Mouse (Mus musculus): ENCODE measurements around the gene Trpm6. TPM values are rescaled to one million over a fixed set of nuclear protein-coding genes. Genes with fewer than 3 reads are reported as not detected.

Gene Trpm6
- total RNA-seq, 2 experiments from 2014 or later = 0.27 to 0.47 TPM

DNA sequence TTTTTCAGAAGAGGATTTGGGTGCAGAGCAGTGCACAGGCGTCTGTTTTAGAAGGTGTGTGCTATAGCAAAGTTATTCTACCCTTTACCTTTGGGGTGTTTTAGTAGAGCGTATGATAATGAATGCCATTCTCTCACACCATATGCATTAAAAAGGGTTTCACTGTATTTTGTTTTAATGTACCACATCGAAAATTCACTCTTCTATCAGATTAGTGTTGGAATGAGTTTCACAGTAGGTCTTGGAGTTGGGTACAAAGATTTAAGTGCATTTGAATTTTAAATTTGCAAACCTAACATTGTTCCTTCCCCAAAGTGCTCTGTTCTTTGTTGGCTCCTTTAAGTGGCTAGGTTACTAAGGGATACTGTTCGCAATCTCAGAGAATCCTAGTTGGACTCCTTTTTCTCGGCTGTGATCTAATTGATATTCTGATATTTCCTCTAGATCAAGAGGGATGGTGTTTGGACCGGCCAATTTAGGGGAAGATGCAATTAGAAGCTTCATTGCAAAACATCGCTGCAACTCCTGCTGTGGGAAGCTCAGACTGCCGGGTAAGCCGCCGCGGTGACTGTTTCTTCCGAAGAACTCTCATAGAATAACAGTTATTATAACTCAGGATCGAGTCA lies 138.8 kb downstream of the Trpm6 start:
- DNase-seq (ENCODE audit: low spot score in 2 of 2) = no peak

DNA sequence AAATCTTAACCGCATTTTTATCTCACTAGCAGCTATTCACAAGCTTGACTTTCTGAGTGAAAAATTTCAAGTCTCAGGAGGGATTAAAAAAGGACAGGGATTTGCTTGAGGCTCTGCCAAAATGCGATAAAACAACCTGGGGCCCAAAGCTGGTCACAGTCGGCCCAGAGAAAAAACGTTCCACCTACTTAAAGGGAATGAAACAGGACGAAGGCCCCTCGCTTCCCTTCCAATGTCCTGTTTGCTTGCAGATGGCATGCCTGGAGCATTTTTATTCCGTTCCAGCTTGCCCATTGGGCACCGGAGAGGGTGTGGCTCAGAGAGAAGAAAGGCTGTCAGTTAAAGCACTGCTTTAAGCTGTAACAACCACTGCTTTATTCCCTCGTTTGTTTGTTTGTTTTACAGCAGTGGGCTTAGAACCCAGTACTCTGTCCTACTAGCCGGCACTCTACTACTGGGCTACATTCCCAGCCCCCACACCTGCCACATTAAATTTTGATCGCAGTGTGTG lies 139.4 kb downstream of the Trpm6 start:
- no peak for DNase-seq (ENCODE audit: low spot score in 2 of 2)

DNA sequence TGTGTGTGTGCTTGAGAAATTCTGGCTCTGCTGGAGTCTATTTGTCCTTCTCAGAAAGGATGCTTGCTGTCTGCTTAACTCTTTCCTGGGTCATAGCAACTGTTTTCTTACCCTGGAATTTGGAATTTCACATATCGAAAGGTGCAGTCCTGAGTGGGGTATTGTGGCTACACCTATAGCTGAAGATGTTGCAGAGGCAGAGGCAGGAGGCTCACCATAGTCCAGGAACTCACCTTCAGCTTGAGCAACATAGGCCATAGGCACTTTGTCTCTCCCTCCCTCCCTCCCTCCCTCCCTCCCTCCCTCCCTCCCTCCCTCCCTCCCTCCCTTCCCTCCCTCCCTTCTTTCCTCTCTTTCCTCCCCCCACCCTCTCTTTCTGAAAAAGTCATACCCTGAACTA lies 139.8 kb downstream of the Trpm6 start:
- DNase-seq (ENCODE audit: low spot score in 2 of 2) = no peak

DNA sequence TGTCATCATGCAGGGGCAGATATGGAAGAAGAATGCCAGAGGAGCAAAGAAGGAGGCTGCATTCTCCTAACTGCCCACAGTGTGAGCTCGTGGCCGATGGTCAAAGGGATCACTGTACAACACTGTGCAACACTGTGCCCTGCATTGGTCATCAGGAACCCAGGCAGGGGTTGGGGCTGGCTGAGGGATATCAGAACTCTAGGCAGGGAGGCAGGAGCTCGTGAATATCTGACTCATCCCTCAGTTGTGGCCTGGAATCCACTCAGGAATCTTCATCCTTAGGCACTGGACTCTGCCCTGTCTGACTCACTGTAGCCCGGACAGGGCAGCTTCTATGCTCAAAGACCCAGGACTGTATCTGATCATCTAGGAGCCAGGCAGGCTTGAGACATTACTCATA lies 140.4 kb downstream of the Trpm6 start:
- no peak for DNase-seq (ENCODE audit: low spot score in 2 of 2)

DNA sequence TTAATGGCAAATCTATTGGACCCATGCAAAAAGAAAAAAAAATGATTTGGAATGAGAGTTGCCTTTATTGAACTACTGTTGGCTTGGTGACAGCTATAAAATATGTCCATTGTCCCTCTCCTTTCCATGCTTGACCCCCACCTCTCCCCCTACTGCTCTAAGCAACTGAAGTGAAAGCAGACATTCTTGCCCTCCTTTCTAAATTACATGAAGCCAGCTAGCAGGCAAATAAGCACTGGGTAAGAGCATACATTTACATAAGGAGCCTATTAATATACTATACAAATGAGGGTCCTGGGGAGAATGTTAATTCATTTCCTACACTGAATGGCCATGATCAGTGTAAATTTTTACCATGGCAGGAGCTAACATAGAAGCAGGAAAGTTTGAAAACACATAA lies 148.5 kb downstream of the Trpm6 start:
- no peak for DNase-seq (ENCODE audit: low spot score in 2 of 2)

DNA sequence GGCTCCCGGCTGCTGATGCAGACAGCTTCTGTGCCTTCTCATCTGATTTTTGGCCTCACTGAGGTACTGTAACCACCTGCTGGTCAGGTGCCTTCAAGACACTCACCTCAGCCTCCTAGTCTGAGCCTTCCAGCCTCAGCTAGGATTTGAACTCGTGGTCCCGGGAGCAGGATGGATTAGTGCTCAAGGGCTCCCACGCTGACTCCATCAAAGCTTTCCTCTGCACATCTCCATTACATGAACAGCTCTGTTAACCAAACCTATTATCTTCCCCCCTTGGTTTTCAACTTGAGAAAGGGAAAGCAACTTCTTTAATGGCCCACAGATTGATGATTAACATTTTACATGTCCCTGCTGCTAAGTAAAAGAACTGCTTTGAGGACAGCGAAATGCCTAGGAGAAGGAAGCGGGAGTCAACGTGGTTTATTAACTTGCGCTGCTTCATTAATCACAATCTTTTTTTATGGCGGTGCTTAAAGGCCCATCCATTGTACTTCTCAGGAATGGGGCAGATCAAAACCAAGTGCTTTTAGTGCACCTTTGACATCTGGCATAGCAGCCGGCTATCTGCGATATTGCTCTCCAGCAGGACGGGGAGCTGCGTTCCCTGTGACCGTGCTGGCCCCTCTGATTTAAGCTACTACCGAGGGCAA lies 152.4 kb downstream of the Trpm6 start:
- no peak for DNase-seq (ENCODE audit: low spot score in 2 of 2)

DNA sequence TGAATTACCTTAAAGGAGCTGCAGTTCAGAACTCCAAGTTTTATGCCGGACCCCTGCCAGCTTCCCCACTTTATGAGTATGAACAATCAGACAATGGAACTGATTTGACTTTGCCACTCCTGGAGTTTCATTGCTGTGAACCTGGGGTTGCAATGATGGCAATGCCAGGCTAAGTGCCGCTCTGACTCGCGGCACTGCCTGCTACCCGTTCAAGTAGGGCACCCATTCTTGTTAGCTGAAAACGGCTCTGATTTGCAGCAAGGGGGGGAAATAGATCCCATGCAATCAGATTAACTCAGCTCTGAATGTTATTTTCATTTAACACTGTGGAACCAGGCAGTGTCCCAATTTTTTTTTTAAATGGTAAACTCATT lies 152.9 kb downstream of the Trpm6 start:
- no peak for DNase-seq (ENCODE audit: low spot score in 2 of 2)

DNA sequence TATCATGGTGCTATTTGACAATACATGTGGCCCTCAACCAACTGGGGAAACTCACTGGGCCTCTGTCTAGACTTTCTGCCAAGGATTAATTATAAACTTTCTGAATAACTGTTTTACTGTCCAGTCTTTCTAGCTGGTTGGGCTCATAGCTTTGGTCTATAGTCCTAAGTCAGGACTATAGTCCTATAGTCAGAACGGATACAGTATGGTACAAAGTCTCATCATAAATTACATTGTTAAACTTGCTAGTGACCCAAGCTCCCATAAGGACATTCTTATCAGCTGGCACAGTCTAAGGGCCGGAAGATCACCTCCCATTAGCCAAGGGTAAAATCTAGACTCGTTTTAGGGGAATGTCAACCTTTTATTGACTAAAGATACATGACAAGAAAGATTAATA lies 155.7 kb downstream of the Trpm6 start:
- DNase-seq (ENCODE audit: low spot score in 2 of 2) = no peak

DNA sequence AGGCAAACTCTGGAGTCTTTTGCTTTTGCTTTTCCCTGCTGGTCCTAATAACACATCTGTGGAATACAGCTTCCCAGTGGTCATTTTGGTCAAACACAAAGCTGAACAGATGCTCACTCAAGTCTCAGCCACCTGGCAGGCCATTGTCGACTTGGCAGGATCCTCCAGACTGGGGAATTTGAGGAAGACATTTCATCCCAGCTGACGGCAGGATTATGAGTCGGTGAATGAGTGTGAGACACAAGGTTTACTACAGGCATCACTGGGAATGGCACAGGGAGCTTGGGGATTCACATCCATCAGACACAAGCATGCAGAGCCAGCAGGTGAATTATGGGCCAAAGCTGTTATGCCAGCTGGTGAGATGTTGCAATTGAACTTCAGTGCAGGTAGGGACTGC lies 159.9 kb downstream of the Trpm6 start:
- no peak for DNase-seq (ENCODE audit: low spot score in 2 of 2)

DNA sequence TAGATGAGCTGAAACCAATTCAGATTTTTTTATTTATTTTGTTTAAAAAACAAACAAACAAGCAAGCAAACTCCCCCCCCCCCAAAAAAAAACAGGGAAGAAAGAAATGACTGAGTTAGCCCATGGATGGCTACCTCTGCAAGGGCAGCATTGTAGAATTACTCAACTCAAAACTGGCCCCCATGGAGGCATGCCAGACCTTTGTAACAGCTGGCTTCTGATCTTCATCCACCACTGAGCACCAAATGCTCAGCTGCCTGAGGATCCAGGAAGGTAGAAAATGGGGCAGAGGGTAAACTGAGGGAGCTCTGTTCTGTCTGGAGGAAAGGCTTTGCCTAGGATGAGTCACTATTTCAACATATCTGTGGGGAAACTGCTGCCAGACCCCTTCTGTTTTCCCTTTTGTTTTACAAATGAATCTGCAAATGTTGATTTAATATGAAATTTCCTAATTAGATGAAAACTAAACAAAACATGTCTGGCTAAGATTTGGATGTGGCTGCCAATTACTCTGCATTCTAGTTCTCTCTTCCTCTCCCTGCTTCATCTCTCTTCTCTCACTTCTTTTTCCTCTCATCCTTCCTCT lies 162.1 kb downstream of the Trpm6 start:
- DNase-seq (ENCODE audit: low spot score in 2 of 2) = no peak

DNA sequence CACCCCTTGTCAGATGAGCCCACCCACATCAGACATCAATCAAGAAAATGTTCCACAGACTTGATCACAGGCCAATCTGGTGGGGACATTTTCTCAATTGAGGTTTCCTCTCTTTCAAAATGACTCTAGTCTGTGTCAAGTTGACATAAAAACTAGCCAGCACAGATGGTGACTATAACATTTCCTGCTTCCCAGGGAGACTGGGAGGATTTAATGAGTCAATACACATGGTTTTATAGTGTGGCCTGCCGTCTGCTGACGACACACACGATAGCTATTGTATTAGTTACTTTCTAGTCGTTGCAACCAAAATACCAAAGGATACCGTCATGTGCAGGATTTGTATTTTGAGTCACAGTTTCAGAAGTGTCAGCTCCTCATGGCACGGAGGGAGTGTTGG lies 191.6 kb downstream of the Trpm6 start:
- DNase-seq (ENCODE audit: low spot score in 2 of 2) = no peak

Other genes with a start within 250 kb of the Trpm6 start
- 10 to 100 TPM; 39.9 to 42.2 TPM for gene Ostf1, start 118.2 kb upstream of the Trpm6 start, total RNA-seq (2021)
- gene Nmrk1, start 118.0 kb upstream of the Trpm6 start, total RNA-seq (2021) = 1 to 10 TPM; 5.6 to 5.9 TPM
- 10 to 100 TPM; 27.7 to 28.0 TPM for gene Carnmt1, start 79.2 kb upstream of the Trpm6 start, total RNA-seq (2021)
- 1 to 10 TPM; 4.8 TPM for gene D030056L22Rik, start 36.8 kb upstream of the Trpm6 start, total RNA-seq (2021)

All from gastrocnemius, postnatal 4 days (tissue).